Mouse (Mus musculus) MEL (cell line): Measurements from ENCODE around the gene Aspdh.

ENCODE experiments used
- CTCF ChIP-seq, 3 experiments: IDR thresholded peaks in 2 of 3; conservative IDR thresholded peaks in 1 of 3; 2 replicates each; pipeline ENCODE4 v1.5.1; 2011 to 2012; ENCODE audit warnings: low read length in 3 of 3, low read depth in 2 of 3, mild to moderate bottlenecking in 2 of 3, improper control_type of control experiment in 1 of 3, inconsistent platforms in 1 of 3, mixed read lengths in 1 of 3, moderate library complexity in 1 of 3; ENCODE audit not compliant: control insufficient read depth in 1 of 3, insufficient read depth in 1 of 3, poor library complexity in 1 of 3, severe bottlenecking in 1 of 3
- NELFE ChIP-seq: IDR thresholded peaks from 2 replicates; pipeline ENCODE4 v1.6.1; 2011; ENCODE audit warnings: low read depth, low read length, improper control_type of control experiment
- NRF1 ChIP-seq: IDR thresholded peaks from 2 replicates; pipeline ENCODE4 v1.6.1; 2014; ENCODE audit warnings: low read depth, mild to moderate bottlenecking, inconsistent platforms, low read length, improper control_type of control experiment, moderate library complexity; ENCODE audit not compliant: poor library complexity, insufficient read depth, severe bottlenecking
- ZNF384 ChIP-seq: IDR thresholded peaks from 2 replicates; pipeline ENCODE4 v1.6.1; 2012; ENCODE audit warnings: low read depth, mild to moderate bottlenecking, inconsistent platforms, low read length, improper control_type of control experiment

DNA sequence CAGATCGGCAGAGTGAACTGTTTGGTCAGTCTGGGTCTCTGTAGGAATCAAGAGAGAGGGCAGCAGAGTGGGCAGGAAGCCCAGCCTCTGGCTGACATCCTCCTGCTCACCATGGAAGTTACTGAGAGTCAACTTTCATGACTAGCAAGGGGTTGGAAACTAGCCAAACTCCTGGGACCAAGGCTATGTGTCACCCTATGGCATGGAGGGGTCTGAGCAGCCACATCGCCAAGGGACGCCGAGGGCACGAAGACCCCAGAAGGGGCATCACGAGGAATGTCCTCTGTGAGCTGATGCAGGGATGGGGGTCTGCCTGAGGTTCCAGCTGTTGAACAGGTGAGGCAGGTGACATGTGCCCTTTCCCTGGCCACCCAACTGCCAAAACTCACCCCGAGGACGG is 23.4 kb downstream of the Aspdh start:
- TF ChIP-seq CTCF (IDR thresholded peaks at IDR 0.05 in 2 of 3, conservative IDR thresholded peaks at IDR 0.05 in 1 of 3; ENCODE audit: control insufficient read depth in 1 of 3, insufficient read depth in 1 of 3, low read depth in 2 of 3, low read length in 3 of 3, poor library complexity in 1 of 3, severe bottlenecking in 1 of 3): no peak
- no peak for TF ChIP-seq NELFE
- TF ChIP-seq NRF1: no peak
- TF ChIP-seq ZNF384: no peak
